Comparison of ENCODE assay signal across 8 mouse cellular contexts in the genomic region with DNA sequence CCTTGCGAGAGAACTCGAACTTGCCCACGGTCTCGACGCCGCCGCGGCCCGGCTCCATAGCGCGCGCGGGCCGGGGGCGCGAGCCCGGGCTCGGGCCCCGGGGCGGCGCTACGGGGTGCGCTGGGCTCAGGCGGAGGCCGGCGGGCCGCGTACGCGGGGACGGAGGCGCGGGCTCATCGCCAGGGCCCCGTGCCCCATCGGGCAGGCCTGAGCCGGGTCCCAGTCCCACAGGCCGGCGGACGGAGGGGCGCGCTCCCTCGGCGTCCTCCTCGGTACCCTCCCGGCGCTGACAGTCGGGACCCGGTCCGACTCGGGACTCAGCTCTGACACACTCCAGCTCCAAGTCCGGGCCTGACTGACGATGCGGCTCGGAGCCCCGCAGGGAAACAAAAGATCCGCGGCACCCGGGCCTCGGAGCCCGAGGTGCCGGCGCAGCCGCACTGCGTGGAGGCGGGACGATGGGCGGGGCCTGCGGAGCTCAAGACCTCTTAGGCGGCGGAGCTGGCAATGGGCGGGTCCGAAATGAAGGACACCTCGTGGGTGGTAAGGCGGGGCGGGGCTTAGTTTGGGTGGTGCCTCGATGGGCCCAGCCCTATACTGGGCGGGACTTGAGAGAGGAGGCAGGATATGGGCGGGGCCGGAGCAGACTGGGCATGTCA. TPM values are rescaled to one million over a fixed set of nuclear protein-coding genes. Genes with fewer than 3 reads are reported as not detected.
A peak's percentile ranks its signal among the peaks of the same experiment; 100 is the strongest.
DNase-seq lines count a peak whose midpoint lies in the region; ATAC-seq and TF ChIP-seq lines count a peak whose summit lies in the region.

A gene (minus strand): TSS at position 431 of the 659 bp plus-strand sequence.

- WGBS in hindbrain, embryonic 10.5 days: under 1% methylated on average over 80 of the region's 80 CpGs
- 3% methylated on average over 65 of the region's 80 CpGs for WGBS in lung, postnatal 0 days

- no peak for TF ChIP-seq EP300 in lung, postnatal 0 days (IDR thresholded peaks at IDR 0.05)

- H3K36me3 ChIP-seq in hindbrain, embryonic 10.5 days: peaks cover 27% of the 10 kb centered on the region
- peaks cover 6% of the 10 kb centered on the region; the same call in 1 of the 2 replicates for H3K36me3 ChIP-seq in lung, postnatal 0 days (ENCODE audit: insufficient read depth, low read length)

- no peaks in the 10 kb centered on the region for H3K27me3 ChIP-seq in hindbrain, embryonic 10.5 days (ENCODE audit: insufficient read depth, poor library complexity, severe bottlenecking)
- H3K27me3 ChIP-seq in lung, postnatal 0 days (replicated peaks; ENCODE audit: insufficient read depth, low read length): no peaks in the 10 kb centered on the region

- peak; percentile 88 for ATAC-seq in frontal cortex, adult (ENCODE audit: low TSS enrichment)
- peak; percentile 94 for ATAC-seq in lung, postnatal 0 days

- peaks cover 41% of the 10 kb centered on the region for H3K4me1 ChIP-seq in hindbrain, embryonic 10.5 days (replicated peaks)
- H3K4me1 ChIP-seq in lung, postnatal 0 days (ENCODE audit: insufficient read depth, low read depth, low read length): peaks cover 7% of the 10 kb centered on the region; the same call in 1 of the 2 replicates

- TF ChIP-seq CTCF in lung, postnatal 0 days (IDR thresholded peaks at IDR 0.05): no peak

- peak within 1 kb of the TSS; percentile 95 for H3K4me2 ChIP-seq in lung, postnatal 0 days (replicated peaks; ENCODE audit: low read depth, low read length)

- no peaks in the 10 kb centered on the region for H3K9me3 ChIP-seq in hindbrain, embryonic 10.5 days
- no peaks in the 10 kb centered on the region for H3K9me3 ChIP-seq in lung, postnatal 0 days (ENCODE audit: low read length)

- H3K9ac ChIP-seq in lung, postnatal 0 days (replicated peaks; ENCODE audit: low read depth): peak within 1 kb of the TSS; percentile 95

- H3K4me3 ChIP-seq in hindbrain, embryonic 10.5 days: peak within 1 kb of the TSS; percentile 93
- peak within 1 kb of the TSS; percentile 97 for H3K4me3 ChIP-seq in lung, postnatal 0 days (ENCODE audit: low read depth, low read length)

- H3K27ac ChIP-seq in hindbrain, embryonic 10.5 days: peak within 1 kb of the TSS; percentile 97
- H3K27ac ChIP-seq in lung, postnatal 0 days (ENCODE audit: low read length): peak within 1 kb of the TSS; percentile 94

- peak; percentile 84 for DNase-seq in MEL-GATA-1-ER (ENCODE audit: extremely low read depth, low read depth)
- peak; percentile 100 for DNase-seq in cerebellum, adult 8-10 months
- peak; percentile 99 for DNase-seq in hindbrain, embryonic 10.5 days (ENCODE audit: low spot score)
- peak; percentile 100 for DNase-seq in layer of hippocampus, adult 9-11 months
- DNase-seq in lung, postnatal 0 days (ENCODE audit: low spot score): peak; percentile 99
- peak; percentile 99 for DNase-seq in ovary, postnatal 14 days (ENCODE audit: low spot score)
- DNase-seq in thymus, postnatal 14 days: peak; percentile 100

RNA-seq across cellular contexts. Expression of the gene that starts here (rescaled TPM):
- polyA plus RNA-seq in hindbrain, embryonic 10.5 days (2016; fragmentation: Nextera tagmentation; extraction: Ambion mirVana): 24.5 and 28.1 TPM in 2 replicates
- polyA plus RNA-seq in lung, postnatal 0 days (2015; fragmentation: Nextera tagmentation; extraction: Ambion mirVana): 11.8 and 11.9 TPM in 2 replicates

Comparison
In these comparisons a context has a peak if more than half of its experiments do, and no peak if none do; other contexts are left out.
1. Peak in every context shown above with its lines: DNase-seq, ATAC-seq, H3K4me3 ChIP-seq and H3K27ac ChIP-seq.